Mouse (Mus musculus) hindbrain, embryonic 12.5 days (tissue): ENCODE results near the gene Pcbp3. TPM values are rescaled to one million over a fixed set of nuclear protein-coding genes. Genes with fewer than 3 reads are reported as not detected.

Source experiments
- ATAC-seq: fragments of 200-750 bp; cut with Nextera tagmentation; 2 replicates; pipeline ENCODE4 v1.8.0; 2017; ENCODE audit warnings: moderate TSS enrichment; ENCODE audit not compliant: low FRiP score
- H3K27ac ChIP-seq: fragments of 300-500 bp; sonication (generic); 2 replicates; pipeline ENCODE4 v1.5.1; 2016; ENCODE audit warnings: mild to moderate bottlenecking
- H3K27me3 ChIP-seq: fragments of 300-500 bp; sonication (generic); 2 replicates; pipeline ENCODE4 v1.6.1; 2016; ENCODE audit warnings: mild to moderate bottlenecking
- H3K36me3 ChIP-seq: fragments of 300-500 bp; sonication (generic); 2 replicates; pipeline ENCODE4 v1.6.1; 2016; ENCODE audit warnings: mild to moderate bottlenecking
- H3K4me1 ChIP-seq: fragments of 300-500 bp; sonication (generic); 2 replicates; pipeline ENCODE4 v1.6.1; 2016
- H3K4me2 ChIP-seq: fragments of 300-500 bp; sonication (generic); replicated peaks from 2 replicates; pipeline ENCODE4 v1.6.1; 2016; ENCODE audit warnings: mild to moderate bottlenecking
- H3K4me3 ChIP-seq: fragments of 300-500 bp; sonication (generic); 2 replicates; pipeline ENCODE4 v1.5.1; 2016; ENCODE audit warnings: mild to moderate bottlenecking
- H3K9ac ChIP-seq: fragments of 300-500 bp; sonication (generic); 2 replicates; pipeline ENCODE4 v1.6.1; 2016; ENCODE audit warnings: mild to moderate bottlenecking, moderate library complexity
- H3K9me3 ChIP-seq: fragments of 300-500 bp; sonication (generic); replicated peaks from 2 replicates; pipeline ENCODE4 v1.6.1; 2016; ENCODE audit warnings: mild to moderate bottlenecking
- WGBS: fragments of 180-500 bp; shearing (Covaris S2); methylation state at CpG from one replicate; pipeline ENCODE4 v1.1.7; 2016; 5-methylcytosine and 5-hydroxymethylcytosine counted together
- polyA plus RNA-seq: library from polyadenylated mRNA; unstranded; fragments of >200 nt; fragmentation: Nextera tagmentation; extraction: Ambion mirVana; gene quantifications from 2 replicates; pipeline ENCODE4 v1.2.1, GENCODE M21; 2016

Gene Pcbp3
- polyA plus RNA-seq, 1 experiment from 2014 or later, result 68.6 TPM

- no peaks in the 10 kb centered on the region for H3K27me3 ChIP-seq
- no peaks in the 10 kb centered on the region for H3K9me3 ChIP-seq
- H3K4me1 ChIP-seq, result peaks cover 14% of the 10 kb centered on the region
- H3K4me3 ChIP-seq, result no peak overlapping the region
- H3K9ac ChIP-seq, result no peak overlapping the region
- ATAC-seq, result no peak
- no peaks in the 10 kb centered on the region for H3K36me3 ChIP-seq
- WGBS, result 93% methylated on average over 7 of the region's 7 CpGs
- H3K4me2 ChIP-seq, result no peak overlapping the region
- H3K27ac ChIP-seq, result no peak overlapping the region
Measured at GRCm38 (mm10) chr10:76970974-76971373, 9.3 kb upstream of the Pcbp3 start.

- Histone ChIP-seq H3K36me3 (no peaks in the 10 kb centered on the region), H3K9ac (no peak overlapping the region), H3K4me3 (no peak overlapping the region), H3K4me1 (peaks cover 34% of the 10 kb centered on the region), H3K9me3 (no peaks in the 10 kb centered on the region), H3K27me3 (no peaks in the 10 kb centered on the region), H3K27ac (peak overlapping the region; percentile 60; the same call in 1 of the 2 replicates), H3K4me2 (peak overlapping the region; percentile 23)
- 9% methylated on average over 6 of the region's 6 CpGs for WGBS
- no peak for ATAC-seq
Measured at GRCm38 (mm10) chr10:76964436-76964835, 2.7 kb upstream of the Pcbp3 start.

DNA sequence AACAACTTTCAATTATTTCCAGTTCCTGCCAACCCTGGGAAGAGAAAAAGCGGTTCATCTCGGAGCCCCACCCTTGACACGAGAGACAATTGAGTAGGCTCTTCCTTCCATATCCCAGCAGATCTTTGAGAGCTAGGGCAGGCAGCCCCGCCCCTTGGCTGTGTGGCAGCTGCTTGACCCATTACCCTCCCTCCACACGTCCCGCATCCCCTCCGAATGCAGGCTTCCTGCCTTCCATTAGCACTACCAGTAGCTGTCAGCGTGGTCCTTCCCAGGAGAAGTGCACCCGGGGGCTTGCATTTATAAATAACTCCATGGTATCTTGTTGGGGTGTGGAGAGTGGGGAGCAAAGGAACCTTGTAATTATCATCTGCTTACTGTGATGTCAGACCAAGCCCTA is 2.3 kb upstream of the Pcbp3 start:
- Histone ChIP-seq H3K4me1 (peaks cover 34% of the 10 kb centered on the region), H3K36me3 (no peaks in the 10 kb centered on the region), H3K27ac (peak overlapping the region; percentile 60; the same call in 1 of the 2 replicates), H3K4me3 (no peak overlapping the region), H3K9me3 (no peaks in the 10 kb centered on the region), H3K9ac (no peak overlapping the region), H3K27me3 (no peaks in the 10 kb centered on the region), H3K4me2 (peak overlapping the region; percentile 23)
- no peak for ATAC-seq
- 21% methylated on average over 9 of the region's 9 CpGs for WGBS

- no peaks in the 10 kb centered on the region for H3K27me3 ChIP-seq
- peaks cover 38% of the 10 kb centered on the region for H3K4me1 ChIP-seq
- ATAC-seq, result no peak; the same call in none of the 2 replicates
- 9% methylated on average over 11 of the region's 11 CpGs for WGBS
- no peaks in the 10 kb centered on the region for H3K9me3 ChIP-seq
- no peaks in the 10 kb centered on the region for H3K36me3 ChIP-seq
- peak overlapping the region; percentile 96 for H3K4me2 ChIP-seq
- H3K4me3 ChIP-seq, result peak overlapping the region; percentile 69
- H3K27ac ChIP-seq, result peak overlapping the region; percentile 45; the same call in 1 of the 2 replicates
- H3K9ac ChIP-seq, result peak overlapping the region; percentile 85
Measured at GRCm38 (mm10) chr10:76961156-76961555, 531 bp downstream of the Pcbp3 start.

DNA sequence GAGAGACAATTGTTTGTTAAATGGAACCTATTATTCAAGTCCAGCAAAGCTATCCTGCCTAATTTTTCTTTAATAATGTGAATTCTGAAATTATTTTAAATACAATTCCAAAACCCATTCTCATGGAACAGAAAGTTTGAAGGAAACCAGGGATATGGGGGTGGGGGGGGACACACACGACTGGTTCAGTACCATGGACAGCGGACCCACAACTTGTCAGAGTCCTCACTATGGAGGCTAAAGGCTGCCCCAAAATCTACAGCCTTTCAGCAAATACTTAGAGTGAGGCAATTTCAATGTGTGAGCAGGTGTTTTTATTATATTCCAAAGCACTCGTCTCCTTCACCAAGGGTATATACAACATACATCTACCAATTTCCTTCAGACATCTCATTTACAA is 3.5 kb downstream of the Pcbp3 start:
- no peak overlapping the region for H3K27ac ChIP-seq
- no peaks in the 10 kb centered on the region for H3K36me3 ChIP-seq
- WGBS, result 58% methylated on average over 3 of the region's 3 CpGs

DNA sequence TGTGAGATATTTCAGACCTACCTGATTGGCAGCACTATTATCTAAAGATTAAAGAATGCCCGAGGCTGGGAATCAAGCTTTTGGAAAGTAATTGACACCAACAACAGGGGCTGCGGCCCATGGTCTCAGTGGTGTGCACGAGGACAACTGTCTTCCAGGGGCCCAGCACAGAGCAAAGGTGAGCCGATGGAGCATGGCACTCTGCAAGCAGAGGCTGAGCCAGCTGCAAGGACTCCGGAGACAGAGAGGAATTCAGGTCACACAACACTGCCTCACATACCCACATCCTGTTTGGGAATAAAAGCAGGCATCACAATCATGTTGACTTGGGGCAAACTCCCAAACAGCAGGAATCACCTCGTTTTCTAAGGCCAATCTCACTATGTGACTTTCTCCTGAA is 5.5 kb downstream of the Pcbp3 start:
- ATAC-seq, result no peak
- no peak overlapping the region for H3K9ac ChIP-seq
- no peaks in the 10 kb centered on the region for H3K27me3 ChIP-seq
- no peaks in the 10 kb centered on the region for H3K36me3 ChIP-seq
- H3K4me3 ChIP-seq, result no peak overlapping the region
- H3K9me3 ChIP-seq, result no peaks in the 10 kb centered on the region
- WGBS, result 28% methylated on average over 6 of the region's 6 CpGs
- H3K27ac ChIP-seq, result no peak overlapping the region
- peaks cover 13% of the 10 kb centered on the region for H3K4me1 ChIP-seq
- H3K4me2 ChIP-seq, result no peak overlapping the region

More for the DNA sequence above, 3.5 kb downstream of the Pcbp3 start:
- ATAC-seq, result no peak
- Histone ChIP-seq H3K4me2 (no peak overlapping the region), H3K4me3 (no peak overlapping the region), H3K4me1 (peaks cover 16% of the 10 kb centered on the region), H3K27me3 (no peaks in the 10 kb centered on the region), H3K9me3 (no peaks in the 10 kb centered on the region), H3K9ac (no peak overlapping the region)

GRCm38 (mm10) chr10:76941038-76941437 is 20.6 kb downstream of the Pcbp3 start:
- Histone ChIP-seq H3K4me3 (no peak overlapping the region), H3K36me3 (no peaks in the 10 kb centered on the region), H3K4me1 (no peaks in the 10 kb centered on the region), H3K4me2 (no peak overlapping the region), H3K9ac (no peak overlapping the region), H3K27me3 (no peaks in the 10 kb centered on the region), H3K9me3 (no peaks in the 10 kb centered on the region), H3K27ac (no peak overlapping the region)
- no peak for ATAC-seq
- WGBS, result 71% methylated on average over 4 of the region's 4 CpGs

GRCm38 (mm10) chr10:76936827-76937226 is 24.9 kb downstream of the Pcbp3 start:
- Histone ChIP-seq H3K4me3 (no peak overlapping the region), H3K9me3 (no peaks in the 10 kb centered on the region), H3K27me3 (no peaks in the 10 kb centered on the region), H3K27ac (no peak overlapping the region), H3K4me1 (no peaks in the 10 kb centered on the region), H3K36me3 (no peaks in the 10 kb centered on the region), H3K4me2 (no peak overlapping the region), H3K9ac (no peak overlapping the region)
- WGBS, result 94% methylated on average over 6 of the region's 6 CpGs
- ATAC-seq, result no peak

DNA sequence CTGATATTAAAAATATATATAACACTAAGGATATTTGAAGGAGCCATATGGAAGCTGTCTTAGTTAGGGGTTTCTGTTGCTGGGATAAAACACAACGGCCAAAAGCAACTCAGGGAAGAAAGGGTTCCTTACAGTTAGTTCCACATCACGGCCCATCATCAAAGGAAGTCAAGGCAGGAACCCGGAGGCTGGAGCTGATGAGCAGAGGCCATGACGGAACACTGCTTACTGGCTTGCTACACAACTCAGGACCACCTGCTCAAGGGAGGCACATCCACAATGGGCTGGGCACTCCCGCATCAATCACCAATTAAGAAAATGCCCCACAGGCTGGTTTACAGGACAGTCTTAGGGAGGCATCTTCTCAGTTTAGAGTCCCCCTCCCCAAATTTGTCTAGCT is 26.9 kb downstream of the Pcbp3 start:
- Histone ChIP-seq H3K9ac (no peak overlapping the region), H3K27me3 (no peaks in the 10 kb centered on the region), H3K9me3 (no peaks in the 10 kb centered on the region), H3K27ac (no peak overlapping the region), H3K4me2 (no peak overlapping the region), H3K36me3 (no peaks in the 10 kb centered on the region), H3K4me1 (no peaks in the 10 kb centered on the region), H3K4me3 (no peak overlapping the region)
- 74% methylated on average over 5 of the region's 5 CpGs for WGBS
- no peak for ATAC-seq

GRCm38 (mm10) chr10:76931794-76932193 is 29.9 kb downstream of the Pcbp3 start:
- no peak overlapping the region for H3K4me3 ChIP-seq
- H3K4me1 ChIP-seq, result no peaks in the 10 kb centered on the region
- WGBS, result 79% methylated on average over 1 of the region's 1 CpGs
- no peak overlapping the region for H3K4me2 ChIP-seq
- no peaks in the 10 kb centered on the region for H3K27me3 ChIP-seq
- H3K9me3 ChIP-seq, result no peaks in the 10 kb centered on the region
- ATAC-seq, result no peak
- no peaks in the 10 kb centered on the region for H3K36me3 ChIP-seq
- H3K9ac ChIP-seq, result no peak overlapping the region
- no peak overlapping the region for H3K27ac ChIP-seq

- Histone ChIP-seq H3K27me3 (no peaks in the 10 kb centered on the region), H3K9me3 (no peaks in the 10 kb centered on the region), H3K36me3 (no peaks in the 10 kb centered on the region), H3K9ac (no peak overlapping the region), H3K4me3 (no peak overlapping the region), H3K27ac (no peak overlapping the region), H3K4me2 (no peak overlapping the region), H3K4me1 (no peaks in the 10 kb centered on the region)
- ATAC-seq, result no peak
- 88% methylated on average over 6 of the region's 6 CpGs for WGBS
Measured at GRCm38 (mm10) chr10:76931122-76931521, 30.6 kb downstream of the Pcbp3 start.

DNA sequence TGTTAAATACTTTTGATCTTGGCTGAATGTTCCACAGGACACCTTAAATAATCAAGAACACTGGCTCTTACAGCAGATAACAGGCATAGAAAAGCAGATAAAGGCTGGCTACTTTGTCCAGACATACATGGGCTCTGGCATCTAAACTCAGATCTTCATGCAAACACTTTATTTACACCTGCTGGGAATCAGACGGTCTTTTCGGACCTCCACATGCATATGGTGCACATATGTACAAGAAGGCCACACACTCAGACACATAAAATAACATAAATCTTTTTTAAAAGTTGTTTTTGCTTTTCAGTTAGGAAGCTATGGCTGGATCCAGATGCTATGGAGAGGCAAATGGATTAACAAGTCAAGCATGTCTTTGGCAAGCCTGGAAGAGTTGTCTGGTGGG is 37.2 kb downstream of the Pcbp3 start:
- H3K27me3 ChIP-seq, result no peaks in the 10 kb centered on the region
- no peaks in the 10 kb centered on the region for H3K4me1 ChIP-seq
- H3K36me3 ChIP-seq, result no peaks in the 10 kb centered on the region
- H3K4me3 ChIP-seq, result no peak overlapping the region
- H3K4me2 ChIP-seq, result no peak overlapping the region
- no peak for ATAC-seq
- no peaks in the 10 kb centered on the region for H3K9me3 ChIP-seq
- no peak overlapping the region for H3K9ac ChIP-seq
- WGBS, result 81% methylated on average over 2 of the region's 2 CpGs
- H3K27ac ChIP-seq, result no peak overlapping the region

DNA sequence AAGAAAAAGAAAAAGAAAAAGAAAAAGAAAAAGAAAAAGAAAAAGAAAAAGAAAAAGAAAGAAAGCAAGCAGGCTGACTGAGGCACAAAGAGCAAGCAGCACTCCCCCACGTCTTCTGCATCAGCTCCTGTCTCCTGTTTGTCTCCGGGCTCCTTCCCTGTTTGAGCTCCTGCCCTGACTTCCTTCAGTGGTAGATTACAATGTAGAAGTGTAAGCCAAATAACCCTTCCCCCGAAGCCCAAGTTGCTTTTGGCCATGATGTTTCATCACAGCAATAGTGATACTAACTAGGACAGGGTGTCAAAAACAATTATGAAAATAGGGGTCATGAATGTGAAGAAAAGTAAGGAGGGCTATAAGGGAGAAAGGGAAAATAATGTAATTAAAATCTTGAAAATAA is 43.6 kb downstream of the Pcbp3 start:
- H3K9me3 ChIP-seq, result no peaks in the 10 kb centered on the region
- no peak overlapping the region for H3K27ac ChIP-seq
- ATAC-seq, result no peak
- no peaks in the 10 kb centered on the region for H3K4me1 ChIP-seq
- no peak overlapping the region for H3K4me2 ChIP-seq
- H3K36me3 ChIP-seq, result no peaks in the 10 kb centered on the region
- H3K27me3 ChIP-seq, result no peaks in the 10 kb centered on the region
- H3K9ac ChIP-seq, result no peak overlapping the region
- 90% methylated on average over 3 of the region's 3 CpGs for WGBS
- no peak overlapping the region for H3K4me3 ChIP-seq
